Comparison of ENCODE assay signal across 13 mouse cellular contexts in genomic region chr17:93199747-93200146, GRCm38 (mm10). TPM values are rescaled to one million over a fixed set of nuclear protein-coding genes. Genes with fewer than 3 reads are reported as not detected.
DNase-seq lines count a peak whose midpoint lies in the region; ATAC-seq and TF ChIP-seq lines count a peak whose summit lies in the region.
"Had no signal": no experiment of that assay in that cellular context is flagged by ENCODE, and none has a peak within 500 bp of the region (broad histone marks: within the 10 kb centered on the region; RNA-seq: fewer than 3 reads in every experiment).

No protein-coding gene starts in this region.

- peak overlapping the region; percentile 38 for H3K4me3 ChIP-seq in cortical plate, adult 2 months (ENCODE audit: insufficient read depth, low read length)
- H3K4me3 ChIP-seq in hindbrain, embryonic 10.5 days, result peak overlapping the region; percentile 50
- peak overlapping the region; percentile 24 for H3K4me3 ChIP-seq in midbrain, embryonic 11.5 days (ENCODE audit: low read depth, low read length)
- no peak overlapping the region for H3K4me3 ChIP-seq in liver, postnatal 0 days (ENCODE audit: low read depth, low read length)
- H3K4me3 ChIP-seq in lung, adult 2 months (replicated peaks; ENCODE audit: extremely low read depth, low read depth, low read length), result no peak overlapping the region
- H3K4me3 ChIP-seq: intestine, embryonic 15.5 days had no signal

- H3K9ac ChIP-seq in midbrain, embryonic 11.5 days (ENCODE audit: low read length), result peak overlapping the region; percentile 17
- H3K9ac ChIP-seq in liver, postnatal 0 days (replicated peaks), result no peak overlapping the region
- H3K9ac ChIP-seq: intestine, embryonic 15.5 days had no signal

- no peak for TF ChIP-seq EP300 in liver, postnatal 0 days (IDR thresholded peaks at IDR 0.05; ENCODE audit: low read depth)

- 2% methylated on average over 9 of the region's 9 CpGs for WGBS in hindbrain, embryonic 10.5 days
- WGBS in midbrain, embryonic 11.5 days, result 2% methylated on average over 9 of the region's 9 CpGs
- 10% methylated on average over 9 of the region's 9 CpGs for WGBS in liver, postnatal 0 days (ENCODE audit: insufficient replicate concordance)
- 5% methylated on average over 9 of the region's 9 CpGs for WGBS in lung, adult 2 months

- H3K27me3 ChIP-seq in hindbrain, embryonic 10.5 days (ENCODE audit: insufficient read depth, poor library complexity, severe bottlenecking), result peaks cover 70% of the 10 kb centered on the region
- peaks cover 51% of the 10 kb centered on the region for H3K27me3 ChIP-seq in midbrain, embryonic 11.5 days (ENCODE audit: control insufficient read depth, insufficient read depth, low read length)
- peaks cover 49% of the 10 kb centered on the region for H3K27me3 ChIP-seq in liver, postnatal 0 days (ENCODE audit: insufficient read depth, low read length)

- no peak for TF ChIP-seq CTCF in cortical plate, adult 2 months (IDR thresholded peaks at IDR 0.05; ENCODE audit: extremely low read depth, insufficient read depth, low read length)
- TF ChIP-seq CTCF in liver, postnatal 0 days (IDR thresholded peaks at IDR 0.05; ENCODE audit: low read depth), result no peak
- TF ChIP-seq CTCF in lung, adult 2 months (IDR thresholded peaks at IDR 0.05; ENCODE audit: insufficient read depth, low read length), result no peak

- no peak for TF ChIP-seq POLR2A in cortical plate, adult 2 months (IDR thresholded peaks at IDR 0.05; ENCODE audit: extremely low read depth, insufficient read depth, low read length)
- no peak for TF ChIP-seq POLR2A in lung, adult 2 months (IDR thresholded peaks at IDR 0.05; ENCODE audit: borderline replicate concordance, extremely low read depth, low read depth, low read length)

- no peak for ATAC-seq in midbrain, embryonic 11.5 days (ENCODE audit: low FRiP score)
- no peak for ATAC-seq in liver, postnatal 0 days
- ATAC-seq in erythroid progenitor cell, adult 5-6 weeks (replicated peaks; ENCODE audit: low FRiP score, poor library complexity, severe bottlenecking), result no peak
- ATAC-seq: intestine, embryonic 15.5 days had no signal

- H3K27ac ChIP-seq in cortical plate, adult 2 months (ENCODE audit: insufficient read depth, low read length), result no peak overlapping the region
- H3K27ac ChIP-seq in hindbrain, embryonic 10.5 days, result peak overlapping the region; percentile 73
- peak overlapping the region; percentile 48; the same call in 1 of the 2 replicates for H3K27ac ChIP-seq in midbrain, embryonic 11.5 days (ENCODE audit: low read depth, low read length)
- H3K27ac ChIP-seq in liver, postnatal 0 days (ENCODE audit: low read depth), result no peak overlapping the region
- H3K27ac ChIP-seq: intestine, embryonic 15.5 days had no signal

- peak overlapping the region; percentile 35; the same call in 1 of the 2 replicates for H3K4me2 ChIP-seq in midbrain, embryonic 11.5 days
- no peak overlapping the region for H3K4me2 ChIP-seq in liver, postnatal 0 days (ENCODE audit: low read depth, low read length)

- no peaks in the 10 kb centered on the region for H3K36me3 ChIP-seq in hindbrain, embryonic 10.5 days
- H3K36me3 ChIP-seq in midbrain, embryonic 11.5 days (ENCODE audit: control insufficient read depth, insufficient read depth, low read length), result no peaks in the 10 kb centered on the region
- H3K36me3 ChIP-seq in liver, postnatal 0 days (replicated peaks; ENCODE audit: insufficient read depth, low read length), result no peaks in the 10 kb centered on the region
- H3K36me3 ChIP-seq: intestine, embryonic 15.5 days had no signal

- no peaks in the 10 kb centered on the region; the same call in 1 of the 2 replicates for H3K4me1 ChIP-seq in cortical plate, adult 2 months (ENCODE audit: control insufficient read depth, insufficient read depth, low read length)
- peaks cover 40% of the 10 kb centered on the region for H3K4me1 ChIP-seq in hindbrain, embryonic 10.5 days (replicated peaks)
- peaks cover 12% of the 10 kb centered on the region for H3K4me1 ChIP-seq in midbrain, embryonic 11.5 days (ENCODE audit: control insufficient read depth, insufficient read depth, low read length)
- no peaks in the 10 kb centered on the region for H3K4me1 ChIP-seq in liver, postnatal 0 days (ENCODE audit: insufficient read depth)
- H3K4me1 ChIP-seq in lung, adult 2 months (ENCODE audit: control insufficient read depth, insufficient read depth, low read length), result 0 out of 2 replicates have a peak, but pooled peaks cover 2% of the 10 kb centered on the region

- DNase-seq in cerebellum, postnatal 14 days, result peak; percentile 6 to 8
- DNase-seq in cerebellum, adult 9-11 months, result no peak
- DNase-seq in hindbrain, embryonic 10.5 days (ENCODE audit: low spot score), result peak; percentile 20
- DNase-seq in midbrain, embryonic 11.5 days (ENCODE audit: low spot score, missing footprints), result peak; percentile 92
- no peak for DNase-seq in liver, postnatal 0 days
- DNase-seq in lung, adult 2 months, result no peak
- DNase-seq: cerebellum, adult 18-20 months; heart, adult 11 months; liver had no signal

- H3K9me3 ChIP-seq in hindbrain, embryonic 10.5 days, result no peaks in the 10 kb centered on the region
- H3K9me3 ChIP-seq in midbrain, embryonic 11.5 days (ENCODE audit: control insufficient read depth, low read length), result no peaks in the 10 kb centered on the region
- no peaks in the 10 kb centered on the region for H3K9me3 ChIP-seq in liver, postnatal 0 days (ENCODE audit: low read length)
- H3K9me3 ChIP-seq: intestine, embryonic 15.5 days had no signal

RNA-seq across cellular contexts. Expression of gene Adcyap1, which starts 0.9 kb away (rescaled TPM):
- 15.7 and 17.5 TPM in 2 replicates for polyA plus RNA-seq in cortical plate, adult 2 months (2012; rRNA removed)
- 4.8 and 13.6 TPM in 2 replicates for polyA plus RNA-seq in hindbrain, embryonic 10.5 days (2016; fragmentation: Nextera tagmentation; extraction: Ambion mirVana)
- polyA plus RNA-seq in midbrain, embryonic 11.5 days (2014; fragmentation: Nextera tagmentation; extraction: Ambion mirVana), result 19.1 and 22.4 TPM in 2 replicates
- not detected in 2 replicates for polyA plus RNA-seq in liver, postnatal 0 days (2015; fragmentation: Nextera tagmentation; extraction: Ambion mirVana)
- polyA plus RNA-seq in lung, adult 2 months (2012; rRNA removed), result not detected in 2 replicates
- total RNA-seq in erythroid progenitor cell, adult 5-6 weeks (2015; ENCODE audit: low replicate concordance), result not detected in 2 replicates
- not detected in 2 replicates for total RNA-seq in erythroid progenitor cell, adult 5-6 weeks (2017; ENCODE audit: low replicate concordance)
- polyA plus RNA-seq: urinary bladder, adult 2 months had no signal

Comparison
In these comparisons a context has a peak if more than half of its experiments do, and no peak if none do; other contexts are left out.
1. DNase-seq: peak in cerebellum, postnatal 14 days (2 of 2), hindbrain, embryonic 10.5 days (single experiment) and midbrain, embryonic 11.5 days (single experiment); none in cerebellum, adult 9-11 months (single experiment), liver, postnatal 0 days (single experiment) and lung, adult 2 months (single experiment).
2. H3K27ac ChIP-seq: peak in hindbrain, embryonic 10.5 days (single experiment) and midbrain, embryonic 11.5 days (single experiment); none in cortical plate, adult 2 months (single experiment) and liver, postnatal 0 days (single experiment).
3. H3K4me3 ChIP-seq: peak in cortical plate, adult 2 months (single experiment), hindbrain, embryonic 10.5 days (single experiment) and midbrain, embryonic 11.5 days (single experiment); none in liver, postnatal 0 days (single experiment) and lung, adult 2 months (single experiment).